Mouse (Mus musculus) brain, embryonic 14.5 days (tissue): ENCODE measurements at regions not wholly inside any gene's neighbourhood (a gene's known extent, or its start where the extent isn't known, plus 50 kb on each side); places are given as distances from the start of the nearest gene placed in this dataset.

Experiments used
- CTCF ChIP-seq: fragments of 200-500 bp; IDR thresholded peaks from 2 replicates; pipeline ENCODE4 v1.5.1; 2012; ENCODE audit warnings: inconsistent platforms, mild to moderate bottlenecking, moderate library complexity, borderline replicate concordance; ENCODE audit not compliant: insufficient read depth, insufficient read length; ENCODE audit errors: extremely low read depth
- POLR2A ChIP-seq: fragments of 200-500 bp; IDR thresholded peaks from 2 replicates; pipeline ENCODE4 v1.6.1; 2012; ENCODE audit warnings: mild to moderate bottlenecking, inconsistent platforms, borderline replicate concordance; ENCODE audit not compliant: poor library complexity, insufficient read depth, insufficient read length, severe bottlenecking; ENCODE audit errors: extremely low read depth

- TF ChIP-seq POLR2A = no peak
- no peak for TF ChIP-seq CTCF
These were observed 80.9 kb downstream of the 1700020N01Rik start for GRCm38 (mm10) chr10:21673831-21674230.
